Mouse (Mus musculus): Measurements from ENCODE around the gene Dennd5b.
"Not testable (repeated sequence)": the region's sequence is repeated elsewhere in the genome, so short reads cannot be mapped to it uniquely, and the experiment has no call there.

Gene Dennd5b

GRCm38 (mm10) chr6:149010766-149011301 is 90.6 kb downstream of the Dennd5b start:
- peak; percentile 11 for DNase-seq (ENCODE audit: low read depth)

GRCm38 (mm10) chr6:149005009-149005408 is 96.5 kb downstream of the Dennd5b start:
- no peak for DNase-seq (ENCODE audit: low read depth)

GRCm38 (mm10) chr6:148994327-148994999 is 107.0 kb downstream of the Dennd5b start:
- DNase-seq (ENCODE audit: low read depth): no peak

GRCm38 (mm10) chr6:148993117-148994077 is 108.1 kb downstream of the Dennd5b start:
- peak; percentile 20 for DNase-seq (ENCODE audit: low read depth)

GRCm38 (mm10) chr6:148992373-148993116 is 108.9 kb downstream of the Dennd5b start:
- DNase-seq (ENCODE audit: low read depth): no peak

GRCm38 (mm10) chr6:148991660-148992372 is 109.7 kb downstream of the Dennd5b start:
- DNase-seq (ENCODE audit: low read depth): no peak

GRCm38 (mm10) chr6:148989792-148990491 is 111.5 kb downstream of the Dennd5b start:
- not testable (repeated sequence) for DNase-seq (ENCODE audit: low read depth)

GRCm38 (mm10) chr6:148986003-148986402 is 115.5 kb downstream of the Dennd5b start:
- DNase-seq (ENCODE audit: low read depth): no peak

- no peak for DNase-seq (ENCODE audit: low read depth)
Observed at GRCm38 (mm10) chr6:148980495-148980894, 121.0 kb downstream of the Dennd5b start.

- DNase-seq (ENCODE audit: low read depth): no peak
Observed at GRCm38 (mm10) chr6:148975096-148975495, 126.4 kb downstream of the Dennd5b start.

- DNase-seq (ENCODE audit: low read depth): no peak
Observed at GRCm38 (mm10) chr6:148972891-148973290, 128.6 kb downstream of the Dennd5b start.

- no peak for DNase-seq (ENCODE audit: low read depth)
Observed at GRCm38 (mm10) chr6:148972059-148972848, 129.2 kb downstream of the Dennd5b start.

GRCm38 (mm10) chr6:148971385-148971940 is 130.0 kb downstream of the Dennd5b start:
- DNase-seq (ENCODE audit: low read depth): no peak

GRCm38 (mm10) chr6:148961285-148961684 is 140.2 kb downstream of the Dennd5b start:
- DNase-seq (ENCODE audit: low read depth): no peak

- DNase-seq (ENCODE audit: low read depth): no peak
Observed at GRCm38 (mm10) chr6:148959540-148960238, 141.8 kb downstream of the Dennd5b start.

- no peak for DNase-seq (ENCODE audit: low read depth)
Observed at GRCm38 (mm10) chr6:148958712-148959111, 142.8 kb downstream of the Dennd5b start.

GRCm38 (mm10) chr6:148957046-148957445 is 144.4 kb downstream of the Dennd5b start:
- no peak for DNase-seq (ENCODE audit: low read depth)

GRCm38 (mm10) chr6:148955641-148956420 is 145.6 kb downstream of the Dennd5b start:
- no peak for DNase-seq (ENCODE audit: low read depth)
